Mouse (Mus musculus): ENCODE data around the gene Otoa.
A peak's percentile ranks its signal among the peaks of the same experiment; 100 is the strongest.

Otoa gene

GRCm38 (mm10) chr7:121081350-121081749, at the start of gene Otoa:
Gene Otoa (plus strand): TSS chr7:121081650.
- no peak for DNase-seq (ENCODE audit: inconsistent age in 2 of 2, low spot score in 1 of 2)

- DNase-seq (ENCODE audit: inconsistent age in 2 of 2, low spot score in 1 of 2): peak; percentile 95 to 99
These were observed 47.4 kb upstream of the Otoa start, which contains the start of gene Mettl9 for GRCm38 (mm10) chr7:121033856-121034652. Gene Mettl9 (plus strand): TSS chr7:121034445.

GRCm38 (mm10) chr7:121034701-121035141, 46.7 kb upstream of the Otoa start:
- DNase-seq (ENCODE audit: inconsistent age in 2 of 2, low spot score in 1 of 2): no peak

GRCm38 (mm10) chr7:121035161-121035721, 46.2 kb upstream of the Otoa start:
- peak; percentile 68 to 93 for DNase-seq (ENCODE audit: inconsistent age in 2 of 2, low spot score in 1 of 2)

GRCm38 (mm10) chr7:121040595-121040994, 40.9 kb upstream of the Otoa start:
- no peak for DNase-seq (ENCODE audit: inconsistent age in 2 of 2, low spot score in 1 of 2)

GRCm38 (mm10) chr7:121041989-121042388, 39.5 kb upstream of the Otoa start:
- DNase-seq (ENCODE audit: inconsistent age in 2 of 2, low spot score in 1 of 2): no peak

GRCm38 (mm10) chr7:121043004-121043403, 38.4 kb upstream of the Otoa start:
- no peak for DNase-seq (ENCODE audit: inconsistent age in 2 of 2, low spot score in 1 of 2)

- DNase-seq (ENCODE audit: inconsistent age in 2 of 2, low spot score in 1 of 2): no peak
These were observed 37.9 kb upstream of the Otoa start for GRCm38 (mm10) chr7:121043510-121043909.

- no peak for DNase-seq (ENCODE audit: inconsistent age in 2 of 2, low spot score in 1 of 2)
These were observed 37.2 kb upstream of the Otoa start for GRCm38 (mm10) chr7:121044251-121044650.

- DNase-seq (ENCODE audit: inconsistent age in 2 of 2, low spot score in 1 of 2): peak; percentile 44 to 92
These were observed 35.6 kb upstream of the Otoa start for GRCm38 (mm10) chr7:121045671-121046453.

GRCm38 (mm10) chr7:121047624-121048023, 33.8 kb upstream of the Otoa start:
- no peak for DNase-seq (ENCODE audit: inconsistent age in 2 of 2, low spot score in 1 of 2)

GRCm38 (mm10) chr7:121053071-121053470, 28.4 kb upstream of the Otoa start:
- DNase-seq (ENCODE audit: inconsistent age in 2 of 2, low spot score in 1 of 2): peak in 1 of 2 experiments; percentile 63

- no peak for DNase-seq (ENCODE audit: inconsistent age in 2 of 2, low spot score in 1 of 2)
These were observed 21.8 kb upstream of the Otoa start for GRCm38 (mm10) chr7:121059477-121060218.

- peak in 1 of 2 experiments; percentile 74 for DNase-seq (ENCODE audit: inconsistent age in 2 of 2, low spot score in 1 of 2)
These were observed 17.1 kb upstream of the Otoa start for GRCm38 (mm10) chr7:121064309-121064708.

- DNase-seq (ENCODE audit: inconsistent age in 2 of 2, low spot score in 1 of 2): no peak
These were observed 10.2 kb upstream of the Otoa start for GRCm38 (mm10) chr7:121071276-121071675.

GRCm38 (mm10) chr7:121072506-121072905, 8.9 kb upstream of the Otoa start:
- DNase-seq (ENCODE audit: inconsistent age in 2 of 2, low spot score in 1 of 2): no peak

- peak in 1 of 2 experiments; percentile 53 for DNase-seq (ENCODE audit: inconsistent age in 2 of 2, low spot score in 1 of 2)
These were observed 7.2 kb upstream of the Otoa start, which contains the start of gene Igsf6 for GRCm38 (mm10) chr7:121074281-121074680. Gene Igsf6 (minus strand): TSS chr7:121074572.

GRCm38 (mm10) chr7:121074801-121075400, 6.5 kb upstream of the Otoa start:
- no peak for DNase-seq (ENCODE audit: inconsistent age in 2 of 2, low spot score in 1 of 2)

- DNase-seq (ENCODE audit: inconsistent age in 2 of 2, low spot score in 1 of 2): no peak
These were observed 6.0 kb upstream of the Otoa start for GRCm38 (mm10) chr7:121075416-121075815.

- DNase-seq (ENCODE audit: inconsistent age in 2 of 2, low spot score in 1 of 2): no peak
These were observed 4.1 kb upstream of the Otoa start for GRCm38 (mm10) chr7:121077311-121077710.

All from adrenal gland, adult (tissue).